Mouse (Mus musculus) neural tube, embryonic 13.5 days (tissue): ENCODE results near the gene Susd3. TPM values are rescaled to one million over a fixed set of nuclear protein-coding genes. Genes with fewer than 3 reads are reported as not detected.

ENCODE experiments used
- ATAC-seq: fragments of 200-750 bp; cut with Nextera tagmentation; 2 replicates; pipeline ENCODE4 v1.8.0; 2017; ENCODE audit warnings: low read depth, mild to moderate bottlenecking, moderate TSS enrichment, moderate library complexity
- H3K27ac ChIP-seq: fragments of 300-500 bp; sonication (generic); replicated peaks from 2 replicates; pipeline ENCODE4 v1.5.1; 2015; ENCODE audit warnings: moderate library complexity, mild to moderate bottlenecking, inconsistent platforms
- H3K27me3 ChIP-seq: fragments of 300-500 bp; sonication (generic); 2 replicates; pipeline ENCODE4 v1.6.1; 2015; ENCODE audit warnings: mild to moderate bottlenecking, inconsistent platforms
- H3K36me3 ChIP-seq: fragments of 300-500 bp; sonication (generic); 2 replicates; pipeline ENCODE4 v1.6.1; 2015; ENCODE audit warnings: mild to moderate bottlenecking, inconsistent platforms
- H3K4me1 ChIP-seq: fragments of 300-500 bp; sonication (generic); replicated peaks from 2 replicates; pipeline ENCODE4 v1.6.1; 2015; ENCODE audit warnings: inconsistent platforms
- H3K4me2 ChIP-seq: fragments of 300-500 bp; sonication (generic); 2 replicates; pipeline ENCODE4 v1.6.1; 2015; ENCODE audit warnings: inconsistent platforms, mild to moderate bottlenecking, moderate library complexity
- H3K4me3 ChIP-seq: fragments of 300-500 bp; sonication (generic); 2 replicates; pipeline ENCODE4 v1.5.1; 2015; ENCODE audit warnings: mild to moderate bottlenecking, inconsistent platforms
- H3K9ac ChIP-seq: fragments of 300-500 bp; sonication (generic); 2 replicates; pipeline ENCODE4 v1.6.1; 2015; ENCODE audit warnings: moderate library complexity, mild to moderate bottlenecking, inconsistent platforms
- H3K9me3 ChIP-seq: fragments of 300-500 bp; sonication (generic); 2 replicates; pipeline ENCODE4 v1.6.1; 2016; ENCODE audit warnings: inconsistent platforms
- WGBS: fragments of 180-500 bp; shearing (Covaris S2); methylation state at CpG from one replicate; pipeline ENCODE4 v1.1.7; 2015; 5-methylcytosine and 5-hydroxymethylcytosine counted together
- polyA plus RNA-seq: library from polyadenylated mRNA; unstranded; fragments of >200 nt; fragmentation: Nextera tagmentation; extraction: Ambion mirVana; gene quantifications from 2 replicates; pipeline ENCODE4 v1.2.1, GENCODE M21; 2015

Susd3 gene
- polyA plus RNA-seq, 1 experiment from 2014 or later, result 1.1 TPM

GRCm38 (mm10) chr13:49243492-49243891, 5.0 kb downstream of the Susd3 start:
- Histone ChIP-seq H3K4me2 (no peak overlapping the region), H3K9ac (no peak overlapping the region)

DNA sequence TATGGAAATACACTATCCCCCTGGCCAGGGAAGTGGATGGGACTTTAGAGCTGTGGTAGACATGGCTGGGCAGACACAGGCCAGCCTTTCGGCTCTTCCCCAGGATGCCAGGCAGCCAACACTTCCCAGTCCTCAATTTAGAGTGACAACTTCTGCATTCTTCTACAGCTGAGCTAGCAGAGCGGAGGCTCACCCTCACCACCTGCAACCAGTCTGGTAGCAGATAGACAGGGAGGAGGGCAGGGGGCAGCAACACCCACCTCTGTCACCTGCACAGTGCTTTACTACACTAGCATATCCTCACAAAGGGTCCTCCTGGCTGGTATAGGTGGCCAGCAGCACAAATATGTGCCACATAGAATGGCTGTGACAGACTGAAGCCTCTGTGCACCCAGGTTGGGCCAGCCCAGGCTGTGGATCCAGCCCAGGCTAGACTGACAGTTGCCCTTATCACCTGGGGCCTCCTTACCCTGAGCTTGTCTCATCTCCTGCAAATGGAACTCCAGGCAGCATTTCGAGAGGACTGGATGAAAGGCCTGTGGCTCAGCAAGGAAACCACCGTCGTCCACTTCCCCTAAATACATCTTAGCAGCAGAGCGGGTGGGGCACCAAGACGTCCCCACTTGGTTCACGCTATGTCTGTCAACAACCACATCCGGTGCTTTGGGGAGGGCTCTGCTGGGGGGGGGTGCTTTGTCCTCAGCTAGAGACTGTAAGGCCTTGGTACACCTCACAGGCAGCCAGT, 6.0 kb downstream of the Susd3 start:
- no peak overlapping the region for H3K27ac ChIP-seq
- H3K9me3 ChIP-seq, result no peaks in the 10 kb centered on the region
- H3K36me3 ChIP-seq, result no peaks in the 10 kb centered on the region
- H3K4me3 ChIP-seq, result no peak overlapping the region
- WGBS, result 79% methylated on average over 9 of the region's 9 CpGs
- H3K9ac ChIP-seq, result no peak overlapping the region
- H3K4me1 ChIP-seq, result peaks cover 2% of the 10 kb centered on the region; the same call in 1 of the 2 replicates
- no peak for ATAC-seq
- H3K4me2 ChIP-seq, result no peak overlapping the region
- peaks cover 19% of the 10 kb centered on the region for H3K27me3 ChIP-seq

More at GRCm38 (mm10) chr13:49243492-49243891, 5.0 kb downstream of the Susd3 start:
- WGBS, result 100% methylated on average over 2 of the region's 2 CpGs
- Histone ChIP-seq H3K27ac (no peak overlapping the region), H3K27me3 (peaks cover 29% of the 10 kb centered on the region), H3K9me3 (no peaks in the 10 kb centered on the region), H3K4me3 (no peak overlapping the region), H3K4me1 (peaks cover 12% of the 10 kb centered on the region), H3K36me3 (no peaks in the 10 kb centered on the region)
- no peak for ATAC-seq

- no peak for ATAC-seq
- 94% methylated on average over 8 of the region's 8 CpGs for WGBS
- H3K4me2 ChIP-seq, result no peak overlapping the region
- H3K4me1 ChIP-seq, result no peaks in the 10 kb centered on the region
- no peak overlapping the region for H3K9ac ChIP-seq
- no peaks in the 10 kb centered on the region for H3K9me3 ChIP-seq
- no peaks in the 10 kb centered on the region for H3K36me3 ChIP-seq
- no peaks in the 10 kb centered on the region for H3K27me3 ChIP-seq
- H3K4me3 ChIP-seq, result no peak overlapping the region
- H3K27ac ChIP-seq, result no peak overlapping the region
Measured at GRCm38 (mm10) chr13:49238737-49239136, 9.8 kb downstream of the Susd3 start.

GRCm38 (mm10) chr13:49237617-49238016, 10.9 kb downstream of the Susd3 start:
- Histone ChIP-seq H3K9ac (no peak overlapping the region), H3K4me1 (no peaks in the 10 kb centered on the region), H3K4me3 (no peak overlapping the region), H3K27me3 (no peaks in the 10 kb centered on the region), H3K9me3 (no peaks in the 10 kb centered on the region), H3K4me2 (no peak overlapping the region), H3K27ac (no peak overlapping the region), H3K36me3 (no peaks in the 10 kb centered on the region)
- ATAC-seq, result no peak
- WGBS, result 91% methylated on average over 8 of the region's 8 CpGs

GRCm38 (mm10) chr13:49234711-49235110, 13.8 kb downstream of the Susd3 start:
- H3K27me3 ChIP-seq, result no peaks in the 10 kb centered on the region
- H3K36me3 ChIP-seq, result no peaks in the 10 kb centered on the region
- 94% methylated on average over 4 of the region's 4 CpGs for WGBS
- no peak overlapping the region for H3K9ac ChIP-seq
- no peaks in the 10 kb centered on the region for H3K9me3 ChIP-seq
- no peak overlapping the region for H3K4me2 ChIP-seq
- H3K4me1 ChIP-seq, result no peaks in the 10 kb centered on the region
- no peak for ATAC-seq
- no peak overlapping the region for H3K4me3 ChIP-seq
- H3K27ac ChIP-seq, result no peak overlapping the region

GRCm38 (mm10) chr13:49233792-49234572, 14.5 kb downstream of the Susd3 start:
- Histone ChIP-seq H3K4me1 (no peaks in the 10 kb centered on the region), H3K36me3 (no peaks in the 10 kb centered on the region), H3K4me3 (no peak overlapping the region), H3K9me3 (no peaks in the 10 kb centered on the region), H3K27me3 (no peaks in the 10 kb centered on the region), H3K4me2 (no peak overlapping the region), H3K27ac (no peak overlapping the region), H3K9ac (no peak overlapping the region)
- WGBS, result 89% methylated on average over 8 of the region's 8 CpGs
- ATAC-seq, result no peak

GRCm38 (mm10) chr13:49225633-49226032, 22.9 kb downstream of the Susd3 start:
- Histone ChIP-seq H3K4me2 (no peak overlapping the region), H3K36me3 (no peaks in the 10 kb centered on the region), H3K27ac (no peak overlapping the region), H3K9ac (no peak overlapping the region), H3K4me3 (no peak overlapping the region), H3K4me1 (no peaks in the 10 kb centered on the region), H3K9me3 (no peaks in the 10 kb centered on the region), H3K27me3 (peaks cover 11% of the 10 kb centered on the region)
- WGBS, result 33% methylated on average over 4 of the region's 4 CpGs
- ATAC-seq, result no peak

- H3K36me3 ChIP-seq, result no peaks in the 10 kb centered on the region
- WGBS, result 66% methylated on average over 3 of the region's 3 CpGs
- ATAC-seq, result no peak
- H3K27me3 ChIP-seq, result peaks cover 11% of the 10 kb centered on the region
- no peak overlapping the region for H3K27ac ChIP-seq
- H3K9me3 ChIP-seq, result no peaks in the 10 kb centered on the region
- H3K9ac ChIP-seq, result no peak overlapping the region
- H3K4me3 ChIP-seq, result no peak overlapping the region
- H3K4me1 ChIP-seq, result no peaks in the 10 kb centered on the region
- no peak overlapping the region for H3K4me2 ChIP-seq
Measured at GRCm38 (mm10) chr13:49225159-49225558, 23.3 kb downstream of the Susd3 start.

DNA sequence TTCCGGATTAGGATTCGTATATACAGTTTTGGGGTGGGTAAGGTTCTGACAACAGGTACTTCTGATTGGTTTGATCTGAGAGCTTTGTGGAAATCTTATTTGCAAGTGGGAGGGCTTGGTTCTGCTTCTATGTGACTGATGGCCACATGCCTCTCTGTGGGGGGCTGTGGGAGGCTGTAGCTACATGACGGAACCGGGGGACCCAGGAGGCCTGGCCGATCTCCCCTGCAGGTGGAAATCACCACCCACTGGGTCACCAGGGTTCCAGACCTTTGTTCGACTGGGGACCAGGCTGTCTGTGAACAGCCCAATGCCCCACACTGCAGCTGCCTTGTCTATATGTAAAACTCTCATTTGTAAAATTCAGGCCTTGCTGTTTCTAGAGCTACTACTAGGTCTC, 23.8 kb downstream of the Susd3 start:
- WGBS, result 25% methylated on average over 6 of the region's 6 CpGs
- Histone ChIP-seq H3K27me3 (peaks cover 11% of the 10 kb centered on the region), H3K9ac (no peak overlapping the region), H3K36me3 (no peaks in the 10 kb centered on the region), H3K4me3 (no peak overlapping the region), H3K4me1 (no peaks in the 10 kb centered on the region), H3K9me3 (no peaks in the 10 kb centered on the region), H3K27ac (no peak overlapping the region), H3K4me2 (no peak overlapping the region)
- no peak for ATAC-seq

DNA sequence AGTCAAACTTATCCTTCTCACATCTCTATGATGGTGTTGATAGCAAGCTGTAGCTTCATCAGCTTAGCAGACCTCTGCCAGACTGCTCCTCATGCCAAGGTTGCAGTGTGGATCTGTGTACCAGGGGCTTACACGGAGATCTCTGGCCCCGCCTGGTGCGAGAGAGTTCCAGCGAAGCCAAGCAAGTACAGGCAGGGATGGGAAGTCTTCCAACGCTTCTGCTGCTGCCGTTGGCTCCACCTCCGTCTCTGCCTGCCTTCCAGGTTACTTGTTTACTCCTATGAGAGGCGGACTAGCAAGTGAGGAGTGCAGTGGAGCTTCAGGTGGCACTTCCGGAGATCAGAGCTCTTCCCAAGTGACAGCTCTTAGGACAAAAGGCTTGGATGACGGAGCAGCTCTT, 24.2 kb downstream of the Susd3 start:
- Histone ChIP-seq H3K4me2 (no peak overlapping the region), H3K9me3 (no peaks in the 10 kb centered on the region), H3K4me3 (no peak overlapping the region), H3K4me1 (no peaks in the 10 kb centered on the region), H3K9ac (no peak overlapping the region), H3K36me3 (no peaks in the 10 kb centered on the region), H3K27me3 (peaks cover 11% of the 10 kb centered on the region), H3K27ac (no peak overlapping the region)
- 15% methylated on average over 10 of the region's 10 CpGs for WGBS
- ATAC-seq, result no peak

- Histone ChIP-seq H3K9me3 (no peaks in the 10 kb centered on the region), H3K9ac (no peak overlapping the region), H3K4me1 (peaks cover 5% of the 10 kb centered on the region; the same call in 1 of the 2 replicates), H3K27me3 (peaks cover 29% of the 10 kb centered on the region), H3K4me3 (no peak overlapping the region), H3K36me3 (no peaks in the 10 kb centered on the region), H3K27ac (no peak overlapping the region), H3K4me2 (no peak overlapping the region)
- ATAC-seq, result no peak
- 17% methylated on average over 5 of the region's 5 CpGs for WGBS
Measured at GRCm38 (mm10) chr13:49220912-49221311, 27.6 kb downstream of the Susd3 start.

DNA sequence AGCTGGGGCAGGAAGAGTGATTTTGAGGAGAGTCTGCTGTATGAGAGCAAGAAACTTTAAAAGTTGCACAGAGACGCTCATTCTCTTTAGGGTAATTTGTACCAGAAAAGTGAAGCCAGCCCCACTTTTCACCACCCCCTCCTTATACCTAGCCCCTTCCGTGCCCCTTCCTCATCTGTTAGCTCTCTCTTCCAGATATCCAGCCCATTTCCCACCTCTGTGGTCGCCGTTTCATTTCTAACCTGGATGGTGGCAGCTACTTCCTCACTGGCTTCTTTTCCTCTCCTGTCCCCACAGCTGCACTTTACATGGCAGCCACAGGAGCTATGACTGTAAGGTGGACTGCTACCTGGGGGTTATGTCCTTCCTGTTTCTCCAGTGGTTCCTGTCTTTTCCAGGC, 29.1 kb downstream of the Susd3 start:
- ATAC-seq, result no peak

More for the DNA sequence above, 29.1 kb downstream of the Susd3 start:
- peaks cover 31% of the 10 kb centered on the region for H3K27me3 ChIP-seq
- H3K27ac ChIP-seq, result no peak overlapping the region
- 83% methylated on average over 4 of the region's 4 CpGs for WGBS
- H3K4me3 ChIP-seq, result no peak overlapping the region
- H3K9me3 ChIP-seq, result no peaks in the 10 kb centered on the region
- H3K4me2 ChIP-seq, result no peak overlapping the region
- peaks cover 18% of the 10 kb centered on the region for H3K4me1 ChIP-seq
- no peak overlapping the region for H3K9ac ChIP-seq
- no peaks in the 10 kb centered on the region for H3K36me3 ChIP-seq
